Comparison of ENCODE assay signal across 10 mouse cellular contexts in genomic region chr15:98790761-98791160, GRCm38 (mm10). TPM values are rescaled to one million over a fixed set of nuclear protein-coding genes. Genes with fewer than 3 reads are reported as not detected.
DNase-seq lines count a peak whose midpoint lies in the region; ATAC-seq and TF ChIP-seq lines count a peak whose summit lies in the region.
"Had no signal": no experiment of that assay in that cellular context is flagged by ENCODE, and none has a peak within 500 bp of the region (broad histone marks: within the 10 kb centered on the region; RNA-seq: fewer than 3 reads in every experiment).

No protein-coding gene starts in this region.

- H3K9ac ChIP-seq in kidney, postnatal 0 days (ENCODE audit: low read depth, low read length) = no peak overlapping the region
- H3K9ac ChIP-seq in embryonic facial prominence, embryonic 13.5 days = 0 out of 2 replicates have a peak overlapping the region, but pooled peaks have one; percentile 49
- peak overlapping the region; percentile 27 for H3K9ac ChIP-seq in hindbrain, embryonic 16.5 days (ENCODE audit: low read depth, low read length)
- H3K9ac ChIP-seq in neural tube, embryonic 12.5 days = no peak overlapping the region

- H3K36me3 ChIP-seq in kidney, postnatal 0 days (ENCODE audit: insufficient read depth, low read length) = no peaks in the 10 kb centered on the region
- no peaks in the 10 kb centered on the region for H3K36me3 ChIP-seq in embryonic facial prominence, embryonic 13.5 days
- no peaks in the 10 kb centered on the region for H3K36me3 ChIP-seq in hindbrain, embryonic 16.5 days (ENCODE audit: control insufficient read depth, insufficient read depth, low read length)
- no peaks in the 10 kb centered on the region for H3K36me3 ChIP-seq in neural tube, embryonic 12.5 days

- no peaks in the 10 kb centered on the region for H3K9me3 ChIP-seq in kidney, postnatal 0 days (replicated peaks; ENCODE audit: low read length)
- peaks cover 2% of the 10 kb centered on the region; the same call in 1 of the 2 replicates for H3K9me3 ChIP-seq in embryonic facial prominence, embryonic 13.5 days
- peaks cover 2% of the 10 kb centered on the region for H3K9me3 ChIP-seq in hindbrain, embryonic 16.5 days (ENCODE audit: control insufficient read depth, low read length)
- H3K9me3 ChIP-seq in neural tube, embryonic 12.5 days = 0 out of 2 replicates have a peak, but pooled peaks cover 1% of the 10 kb centered on the region

- no peak for ATAC-seq in kidney, postnatal 0 days (replicated peaks; ENCODE audit: low FRiP score, low read depth)
- ATAC-seq in embryonic facial prominence, embryonic 13.5 days (ENCODE audit: insufficient number of reproducible peaks, insufficient read depth, low FRiP score, low TSS enrichment, low read depth) = no peak
- no peak for ATAC-seq in hindbrain, embryonic 16.5 days
- ATAC-seq in neural tube, embryonic 12.5 days (ENCODE audit: low FRiP score, low read depth) = no peak

- no peak for DNase-seq in kidney, postnatal 0 days (ENCODE audit: low spot score)
- no peak for DNase-seq in kidney, adult 11 months
- no peak for DNase-seq in adrenal gland, postnatal 25 days
- DNase-seq in layer of hippocampus, adult 2 months (ENCODE audit: low spot score in 2 of 2) = no peak
- DNase-seq in left cerebral cortex, postnatal 4 days = no peak
- DNase-seq: kidney, adult 9 months; thymus, adult 18-20 months had no signal

- no peak overlapping the region; the same call in 1 of the 2 replicates for H3K4me3 ChIP-seq in kidney, postnatal 0 days (replicated peaks; ENCODE audit: low read depth, low read length)
- H3K4me3 ChIP-seq in embryonic facial prominence, embryonic 13.5 days = peak overlapping the region; percentile 28
- peak overlapping the region; percentile 27 for H3K4me3 ChIP-seq in hindbrain, embryonic 16.5 days (ENCODE audit: low read length)
- peak overlapping the region; percentile 18; the same call in 1 of the 2 replicates for H3K4me3 ChIP-seq in neural tube, embryonic 12.5 days
- H3K4me3 ChIP-seq in layer of hippocampus, adult 2 months = no peak overlapping the region

- no peak for TF ChIP-seq CTCF in kidney, postnatal 0 days (IDR thresholded peaks at IDR 0.05; ENCODE audit: low read depth)
- no peak for TF ChIP-seq CTCF in layer of hippocampus, adult 2 months (conservative IDR thresholded peaks at IDR 0.05)

- H3K4me2 ChIP-seq in kidney, postnatal 0 days (ENCODE audit: low read length) = peak overlapping the region; percentile 35
- H3K4me2 ChIP-seq in embryonic facial prominence, embryonic 13.5 days = peak overlapping the region; percentile 42
- H3K4me2 ChIP-seq in hindbrain, embryonic 16.5 days (ENCODE audit: low read length) = peak overlapping the region; percentile 40
- peak overlapping the region; percentile 53 for H3K4me2 ChIP-seq in neural tube, embryonic 12.5 days (replicated peaks)

- under 1% methylated on average over 23 of the region's 23 CpGs for WGBS in kidney, postnatal 0 days
- under 1% methylated on average over 23 of the region's 23 CpGs for WGBS in embryonic facial prominence, embryonic 13.5 days
- WGBS in hindbrain, embryonic 16.5 days = under 1% methylated on average over 23 of the region's 23 CpGs
- 1% methylated on average over 23 of the region's 23 CpGs for WGBS in neural tube, embryonic 12.5 days

- peaks cover 20% of the 10 kb centered on the region for H3K4me1 ChIP-seq in kidney, postnatal 0 days (replicated peaks; ENCODE audit: insufficient read depth, low read length)
- peaks cover 31% of the 10 kb centered on the region for H3K4me1 ChIP-seq in embryonic facial prominence, embryonic 13.5 days
- H3K4me1 ChIP-seq in hindbrain, embryonic 16.5 days (ENCODE audit: control insufficient read depth, insufficient read depth, low read depth, low read length) = peaks cover 16% of the 10 kb centered on the region
- peaks cover 25% of the 10 kb centered on the region for H3K4me1 ChIP-seq in neural tube, embryonic 12.5 days

- peaks cover 80% of the 10 kb centered on the region for H3K27me3 ChIP-seq in kidney, postnatal 0 days (ENCODE audit: insufficient read depth, low read length)
- peaks cover 97% of the 10 kb centered on the region for H3K27me3 ChIP-seq in embryonic facial prominence, embryonic 13.5 days
- peaks cover 75% of the 10 kb centered on the region for H3K27me3 ChIP-seq in hindbrain, embryonic 16.5 days (replicated peaks; ENCODE audit: control insufficient read depth, insufficient read depth, low read length)
- H3K27me3 ChIP-seq in neural tube, embryonic 12.5 days (replicated peaks) = peaks cover 95% of the 10 kb centered on the region

- no peak overlapping the region for H3K27ac ChIP-seq in kidney, postnatal 0 days
- no peak overlapping the region for H3K27ac ChIP-seq in embryonic facial prominence, embryonic 13.5 days
- no peak overlapping the region for H3K27ac ChIP-seq in hindbrain, embryonic 16.5 days (ENCODE audit: low read depth, low read length)
- no peak overlapping the region for H3K27ac ChIP-seq in neural tube, embryonic 12.5 days
- H3K27ac ChIP-seq in layer of hippocampus, adult 2 months = no peak overlapping the region

- intact Hi-C loops in left cerebral cortex, postnatal 4 days (cut with DNase I) = loop anchor here (10.0 kb wide), 1 partner anchor 216 kb away; the partner anchor contains the start of genes 4930415O20Rik and Ccnt1

RNA-seq across cellular contexts. Expression of gene Wnt1, which starts 1.1 kb away (rescaled TPM):
- polyA plus RNA-seq in kidney, postnatal 0 days (2015; fragmentation: Nextera tagmentation; extraction: Ambion mirVana) = not detected in 2 replicates
- not detected in 2 replicates for polyA plus RNA-seq in embryonic facial prominence, embryonic 13.5 days (2015; fragmentation: Nextera tagmentation; extraction: Ambion mirVana)
- 1.2 and 2.3 TPM in 2 replicates for polyA plus RNA-seq in hindbrain, embryonic 16.5 days (2015; fragmentation: Nextera tagmentation; extraction: Ambion mirVana)
- 7.5 and 12.3 TPM in 2 replicates for polyA plus RNA-seq in neural tube, embryonic 12.5 days (2016; fragmentation: Nextera tagmentation; extraction: Ambion mirVana)
- not detected in 2 replicates for total RNA-seq in adrenal gland, postnatal 25 days (2021)
- total RNA-seq in layer of hippocampus, adult 2 months (2021) = not detected
- total RNA-seq in left cerebral cortex, postnatal 4 days (2021) = not detected

RNA-seq across cellular contexts. Expression of gene Wnt10b, which starts 12.8 kb away (rescaled TPM):
- not detected in 2 replicates for polyA plus RNA-seq in kidney, postnatal 0 days (2015; fragmentation: Nextera tagmentation; extraction: Ambion mirVana)
- 4.9 and 5.3 TPM in 2 replicates for polyA plus RNA-seq in embryonic facial prominence, embryonic 13.5 days (2015; fragmentation: Nextera tagmentation; extraction: Ambion mirVana)
- 0.06 TPM in 1 of 2 replicates, not detected in the other for polyA plus RNA-seq in hindbrain, embryonic 16.5 days (2015; fragmentation: Nextera tagmentation; extraction: Ambion mirVana)
- polyA plus RNA-seq in neural tube, embryonic 12.5 days (2016; fragmentation: Nextera tagmentation; extraction: Ambion mirVana) = 0.26 and 0.53 TPM in 2 replicates
- total RNA-seq in adrenal gland, postnatal 25 days (2021) = 0.43 and 0.55 TPM in 2 replicates
- under 1 TPM; 0.15 to 0.38 TPM for total RNA-seq in layer of hippocampus, adult 2 months (2021)
- under 1 TPM; 0.36 to 0.40 TPM for total RNA-seq in left cerebral cortex, postnatal 4 days (2021)

RNA-seq across cellular contexts. Expression of gene Ddn, which starts 18.5 kb away (rescaled TPM):
- polyA plus RNA-seq in kidney, postnatal 0 days (2015; fragmentation: Nextera tagmentation; extraction: Ambion mirVana) = 4.4 and 6.1 TPM in 2 replicates
- 0.07 TPM in 1 of 2 replicates, not detected in the other for polyA plus RNA-seq in embryonic facial prominence, embryonic 13.5 days (2015; fragmentation: Nextera tagmentation; extraction: Ambion mirVana)
- polyA plus RNA-seq in hindbrain, embryonic 16.5 days (2015; fragmentation: Nextera tagmentation; extraction: Ambion mirVana) = 0.30 and 0.31 TPM in 2 replicates
- polyA plus RNA-seq in neural tube, embryonic 12.5 days (2016; fragmentation: Nextera tagmentation; extraction: Ambion mirVana) = 0.47 and 0.82 TPM in 2 replicates
- 0.09 and 0.24 TPM in 2 replicates for total RNA-seq in adrenal gland, postnatal 25 days (2021)
- 1,000 to 10,000 TPM; 1,636 to 1,683 TPM for total RNA-seq in layer of hippocampus, adult 2 months (2021)
- 100 to 1,000 TPM; 113 to 118 TPM for total RNA-seq in left cerebral cortex, postnatal 4 days (2021)

RNA-seq across cellular contexts. Expression of gene Arf3, which starts 27.7 kb away (rescaled TPM):
- polyA plus RNA-seq in kidney, postnatal 0 days (2015; fragmentation: Nextera tagmentation; extraction: Ambion mirVana) = 39.0 and 39.6 TPM in 2 replicates
- polyA plus RNA-seq in embryonic facial prominence, embryonic 13.5 days (2015; fragmentation: Nextera tagmentation; extraction: Ambion mirVana) = 44.1 and 44.6 TPM in 2 replicates
- polyA plus RNA-seq in hindbrain, embryonic 16.5 days (2015; fragmentation: Nextera tagmentation; extraction: Ambion mirVana) = 107 TPM in 2 replicates
- 69.7 and 77.4 TPM in 2 replicates for polyA plus RNA-seq in neural tube, embryonic 12.5 days (2016; fragmentation: Nextera tagmentation; extraction: Ambion mirVana)
- total RNA-seq in adrenal gland, postnatal 25 days (2021) = 118 and 138 TPM in 2 replicates
- total RNA-seq in layer of hippocampus, adult 2 months (2021) = 100 to 1,000 TPM; 820 to 852 TPM
- total RNA-seq in left cerebral cortex, postnatal 4 days (2021) = 100 to 1,000 TPM; 318 to 348 TPM

RNA-seq across cellular contexts. Expression of gene Prkag1, which starts 40.6 kb away (rescaled TPM):
- polyA plus RNA-seq in kidney, postnatal 0 days (2015; fragmentation: Nextera tagmentation; extraction: Ambion mirVana) = 83.1 and 94.5 TPM in 2 replicates
- polyA plus RNA-seq in embryonic facial prominence, embryonic 13.5 days (2015; fragmentation: Nextera tagmentation; extraction: Ambion mirVana) = 90.4 and 92.5 TPM in 2 replicates
- 72.5 and 74.4 TPM in 2 replicates for polyA plus RNA-seq in hindbrain, embryonic 16.5 days (2015; fragmentation: Nextera tagmentation; extraction: Ambion mirVana)
- polyA plus RNA-seq in neural tube, embryonic 12.5 days (2016; fragmentation: Nextera tagmentation; extraction: Ambion mirVana) = 70.1 and 79.2 TPM in 2 replicates
- 60.4 and 78.6 TPM in 2 replicates for total RNA-seq in adrenal gland, postnatal 25 days (2021)
- total RNA-seq in layer of hippocampus, adult 2 months (2021) = 10 to 100 TPM; 50.3 to 51.9 TPM
- total RNA-seq in left cerebral cortex, postnatal 4 days (2021) = 10 to 100 TPM; 35.0 to 38.1 TPM

Comparison
In these comparisons a context has a peak if more than half of its experiments do, and no peak if none do; other contexts are left out.
1. H3K4me3 ChIP-seq: peak in embryonic facial prominence, embryonic 13.5 days (single experiment), hindbrain, embryonic 16.5 days (single experiment) and neural tube, embryonic 12.5 days (single experiment); none in kidney, postnatal 0 days (single experiment) and layer of hippocampus, adult 2 months (single experiment).
2. H3K9ac ChIP-seq: peak in embryonic facial prominence, embryonic 13.5 days (single experiment) and hindbrain, embryonic 16.5 days (single experiment); none in kidney, postnatal 0 days (single experiment) and neural tube, embryonic 12.5 days (single experiment).
3. Peak in every context shown above with its lines, with median percentiles within 50 percentile points of each other: H3K4me2 ChIP-seq.